Mouse (Mus musculus) 3T3-L1 (cell line): Measurements from ENCODE around the gene Atp23.
"Not testable (repeated sequence)": the region's sequence is repeated elsewhere in the genome, so short reads cannot be mapped to it uniquely, and the experiment has no call there.

Experiments
- DNase-seq: peaks from one replicate; pipeline ENCODE4 v3.0.0-alpha.2; 2015; ENCODE audit warnings: low read depth, low spot score

The Atp23 gene

GRCm38 (mm10) chr10:126826216-126826615 is 74.9 kb downstream of the Atp23 start:
- DNase-seq, result not testable (repeated sequence)

DNA sequence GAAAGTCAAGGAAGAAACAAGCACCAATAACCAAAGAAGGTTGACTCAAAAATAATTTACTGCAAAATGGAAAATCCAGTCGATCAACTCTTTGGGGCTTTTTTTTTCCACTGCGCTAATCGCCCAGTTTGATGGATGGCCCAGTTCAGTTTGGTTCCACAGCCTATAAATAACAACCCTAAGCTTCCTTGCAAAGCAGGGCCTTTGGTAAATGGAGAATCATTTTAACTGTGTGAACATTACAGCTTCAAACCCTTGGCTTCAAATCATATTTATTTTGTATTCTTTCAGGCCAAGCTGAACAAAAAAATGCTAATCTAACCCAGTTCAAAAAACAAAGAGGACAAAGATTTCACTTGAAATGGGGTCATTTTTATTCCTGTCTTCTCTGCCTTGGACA is 78.7 kb downstream of the Atp23 start:
- no peak for DNase-seq
